Mouse (Mus musculus) bone marrow macrophage, adult 2 months (primary cell): ENCODE data around the gene Upk3b.

Experiments
- CTCF ChIP-seq: IDR thresholded peaks from 2 replicates; pipeline ENCODE4 v1.5.1; 2012; ENCODE audit warnings: low read depth, mild to moderate bottlenecking, low read length, moderate library complexity
- POLR2A ChIP-seq: IDR thresholded peaks from 2 replicates; pipeline ENCODE4 v1.6.1; 2012; ENCODE audit warnings: mild to moderate bottlenecking, low read depth, low read length, borderline replicate concordance

- TF ChIP-seq POLR2A, result no peak
- no peak for TF ChIP-seq CTCF
Observed at GRCm38 (mm10) chr5:135996162-135996561, 42.1 kb upstream of the Upk3b start.
